ENCODE assay signal across 14 mouse cellular contexts in genomic region chr19:45694056-45694455, GRCm38 (mm10). TPM values are rescaled to one million over a fixed set of nuclear protein-coding genes. Genes with fewer than 3 reads are reported as not detected.
DNase-seq lines count a peak whose midpoint lies in the region; ATAC-seq and TF ChIP-seq lines count a peak whose summit lies in the region.
"Had no signal": no experiment of that assay in that cellular context is flagged by ENCODE, and none has a peak within 500 bp of the region (broad histone marks: within the 10 kb centered on the region; RNA-seq: fewer than 3 reads in every experiment).

No protein-coding gene starts in this region.

- no peak for ATAC-seq in lung, postnatal 0 days

- no peak overlapping the region for H3K4me3 ChIP-seq in lung, postnatal 0 days (ENCODE audit: low read depth, low read length)
- no peak overlapping the region for H3K4me3 ChIP-seq in lung, adult 2 months (replicated peaks; ENCODE audit: extremely low read depth, low read depth, low read length)

- no peak for TF ChIP-seq EP300 in lung, postnatal 0 days (IDR thresholded peaks at IDR 0.05)

- WGBS in lung, postnatal 0 days = 35% methylated on average over 3 of the region's 3 CpGs
- 31% methylated on average over 3 of the region's 3 CpGs for WGBS in lung, adult 2 months

- no peak overlapping the region for H3K4me2 ChIP-seq in lung, postnatal 0 days (replicated peaks; ENCODE audit: low read depth, low read length)

- no peaks in the 10 kb centered on the region for H3K36me3 ChIP-seq in lung, postnatal 0 days (ENCODE audit: insufficient read depth, low read length)

- H3K4me1 ChIP-seq in lung, postnatal 0 days (ENCODE audit: insufficient read depth, low read depth, low read length) = no peaks in the 10 kb centered on the region
- no peaks in the 10 kb centered on the region for H3K4me1 ChIP-seq in lung, adult 2 months (ENCODE audit: control insufficient read depth, insufficient read depth, low read length)

- H3K9me3 ChIP-seq in lung, postnatal 0 days (ENCODE audit: low read length) = no peaks in the 10 kb centered on the region

- H3K27ac ChIP-seq in lung, postnatal 0 days (ENCODE audit: low read length) = no peak overlapping the region

- H3K9ac ChIP-seq in lung, postnatal 0 days (replicated peaks; ENCODE audit: low read depth) = no peak overlapping the region

- TF ChIP-seq POLR2A in lung, adult 2 months (IDR thresholded peaks at IDR 0.05; ENCODE audit: borderline replicate concordance, extremely low read depth, low read depth, low read length) = no peak

- TF ChIP-seq CTCF in lung, postnatal 0 days (IDR thresholded peaks at IDR 0.05) = peak; percentile 28
- no peak for TF ChIP-seq CTCF in lung, adult 2 months (IDR thresholded peaks at IDR 0.05; ENCODE audit: insufficient read depth, low read length)

- 0 out of 2 replicates have a peak, but pooled peaks cover 3% of the 10 kb centered on the region for H3K27me3 ChIP-seq in lung, postnatal 0 days (replicated peaks; ENCODE audit: insufficient read depth, low read length)

- peak; percentile 61 for DNase-seq in embryo, embryonic 10 days (ENCODE audit: low spot score)
- DNase-seq in embryo, embryonic 9.5 days (ENCODE audit: extremely low spot score) = no peak
- DNase-seq in lung, postnatal 0 days (ENCODE audit: low spot score) = no peak
- DNase-seq in lung, adult 2 months = no peak
- peak; percentile 56 for DNase-seq in WW6 (ENCODE audit: low read depth, low spot score)
- DNase-seq in retina, embryonic 14.5 days (ENCODE audit: low spot score) = peak; percentile 50
- DNase-seq in urinary bladder, adult 18-20 months (ENCODE audit: low spot score in 2 of 2) = no peak
- no peak for DNase-seq in urinary bladder, postnatal 36 days (ENCODE audit: low spot score in 2 of 2)
- DNase-seq: cerebellum, postnatal 10 days; heart, adult 18-20 months; heart, postnatal 14 days; kidney, adult 2 months had no signal

RNA-seq across cellular contexts. Expression of gene Fbxw4, which starts 33.9 kb away (rescaled TPM):
- 2.9 and 4.6 TPM in 2 replicates for polyA plus RNA-seq in lung, postnatal 0 days (2015; fragmentation: Nextera tagmentation; extraction: Ambion mirVana)
- polyA plus RNA-seq in lung, adult 2 months (2012; rRNA removed) = 95.0 and 99.6 TPM in 2 replicates

RNA-seq across cellular contexts. Expression of gene Fgf8, which starts 48.7 kb away (rescaled TPM):
- not detected in 2 replicates for polyA plus RNA-seq in lung, postnatal 0 days (2015; fragmentation: Nextera tagmentation; extraction: Ambion mirVana)
- not detected in 2 replicates for polyA plus RNA-seq in lung, adult 2 months (2012; rRNA removed)
- polyA plus RNA-seq: kidney, adult 2 months; lung, embryonic 16.5 days; stomach, embryonic 16.5 days had no signal

RNA-seq across cellular contexts. Expression of gene Npm3, which starts 55.3 kb away (rescaled TPM):
- polyA plus RNA-seq in lung, postnatal 0 days (2015; fragmentation: Nextera tagmentation; extraction: Ambion mirVana) = 7.7 and 8.1 TPM in 2 replicates
- 39.0 and 41.3 TPM in 2 replicates for polyA plus RNA-seq in lung, adult 2 months (2012; rRNA removed)

Comparison
In these comparisons a context has a peak if more than half of its experiments do, and no peak if none do; other contexts are left out.
1. DNase-seq: peak in embryo, embryonic 10 days (single experiment), WW6 (single experiment) and retina, embryonic 14.5 days (single experiment); none in embryo, embryonic 9.5 days (single experiment), lung, postnatal 0 days (single experiment), lung, adult 2 months (single experiment), urinary bladder, adult 18-20 months (0 of 2) and urinary bladder, postnatal 36 days (0 of 2).
2. RNA of gene Fbxw4, which starts 33.9 kb away (polyA plus RNA-seq): 95.0 to 99.6 TPM in lung, adult 2 months; 2.9 to 4.6 TPM in lung, postnatal 0 days; every median in the first group is over 10 times any median in the second.